Mouse (Mus musculus) lung, postnatal 0 days (tissue): ENCODE results near the gene Plaur. TPM values are rescaled to one million over a fixed set of nuclear protein-coding genes. Genes with fewer than 3 reads are reported as not detected.

Source experiments
- ATAC-seq: fragments of 200-750 bp; cut with Nextera tagmentation; 2 replicates; pipeline ENCODE4 v1.8.0; 2017; ENCODE audit warnings: moderate library complexity
- DNase-seq: peaks from one replicate; pipeline ENCODE4 v3.0.0-alpha.2; 2016; ENCODE audit warnings: low spot score
- H3K27ac ChIP-seq: fragments of 300-500 bp; sonication (generic); 2 replicates; pipeline ENCODE4 v1.5.1; 2014; ENCODE audit warnings: antibody characterized with exemption, mild to moderate bottlenecking, low read length, mixed read lengths
- H3K27me3 ChIP-seq: fragments of 300-500 bp; sonication (generic); replicated peaks from 2 replicates; pipeline ENCODE4 v1.6.1; 2014; ENCODE audit warnings: low read length, mixed read lengths; ENCODE audit not compliant: insufficient read depth
- H3K36me3 ChIP-seq: fragments of 300-500 bp; sonication (generic); 2 replicates; pipeline ENCODE4 v1.6.1; 2014; ENCODE audit warnings: low read length, mixed read lengths; ENCODE audit not compliant: insufficient read depth
- H3K4me1 ChIP-seq: fragments of 300-500 bp; sonication (generic); 2 replicates; pipeline ENCODE4 v1.6.1; 2014; ENCODE audit warnings: antibody characterized with exemption, low read depth, low read length, mixed read lengths; ENCODE audit not compliant: insufficient read depth
- H3K4me2 ChIP-seq: fragments of 300-500 bp; sonication (generic); replicated peaks from 2 replicates; pipeline ENCODE4 v1.6.1; 2014; ENCODE audit warnings: low read depth, mild to moderate bottlenecking, low read length, moderate library complexity, mixed read lengths
- H3K4me3 ChIP-seq: fragments of 300-500 bp; sonication (generic); 2 replicates; pipeline ENCODE4 v1.5.1; 2014; ENCODE audit warnings: low read depth, low read length
- H3K9ac ChIP-seq: fragments of 300-500 bp; sonication (generic); replicated peaks from 2 replicates; pipeline ENCODE4 v1.6.1; 2014; ENCODE audit warnings: low read depth, mild to moderate bottlenecking
- H3K9me3 ChIP-seq: fragments of 300-500 bp; sonication (generic); 2 replicates; pipeline ENCODE4 v1.6.1; 2016; ENCODE audit warnings: low read length, mixed read lengths
- CTCF ChIP-seq: IDR thresholded peaks from 2 replicates; pipeline ENCODE4 v1.5.1; 2016; ENCODE audit warnings: antibody characterized with exemption, mild to moderate bottlenecking
- EP300 ChIP-seq: IDR thresholded peaks from 2 replicates; pipeline ENCODE4 v1.6.1; 2016; ENCODE audit warnings: antibody characterized with exemption, mild to moderate bottlenecking, control low read depth
- WGBS: fragments of 180-500 bp; shearing (Covaris S2); extraction: QIAGEN DNeasy Blood & Tissue Kit; methylation state at CpG from one replicate; pipeline ENCODE4 v1.1.7; 2014; 5-methylcytosine and 5-hydroxymethylcytosine counted together
- polyA plus RNA-seq: library from polyadenylated mRNA; unstranded; fragments of >200 nt; fragmentation: Nextera tagmentation; extraction: Ambion mirVana; gene quantifications from 2 replicates; pipeline ENCODE4 v1.2.1, GENCODE M21; 2015

Gene Plaur
- polyA plus RNA-seq, 1 experiment from 2014 or later = 72.0 TPM

GRCm38 (mm10) chr7:24501492-24501891 is 39.2 kb downstream of the Plaur start:
- H3K9me3 ChIP-seq = 0 out of 2 replicates have a peak, but pooled peaks cover 2% of the 10 kb centered on the region
- no peak overlapping the region for H3K9ac ChIP-seq
- TF ChIP-seq EP300 (no peak), CTCF (peak; percentile 60)
- H3K4me2 ChIP-seq = no peak overlapping the region
- peaks cover 19% of the 10 kb centered on the region for H3K27me3 ChIP-seq
- H3K27ac ChIP-seq = no peak overlapping the region
- peaks cover 1% of the 10 kb centered on the region; the same call in 1 of the 2 replicates for H3K4me1 ChIP-seq
- 39% methylated on average over 21 of the region's 21 CpGs for WGBS
- ATAC-seq (no peak), DNase-seq (no peak)
- no peaks in the 10 kb centered on the region for H3K36me3 ChIP-seq
- H3K4me3 ChIP-seq = no peak overlapping the region

DNA sequence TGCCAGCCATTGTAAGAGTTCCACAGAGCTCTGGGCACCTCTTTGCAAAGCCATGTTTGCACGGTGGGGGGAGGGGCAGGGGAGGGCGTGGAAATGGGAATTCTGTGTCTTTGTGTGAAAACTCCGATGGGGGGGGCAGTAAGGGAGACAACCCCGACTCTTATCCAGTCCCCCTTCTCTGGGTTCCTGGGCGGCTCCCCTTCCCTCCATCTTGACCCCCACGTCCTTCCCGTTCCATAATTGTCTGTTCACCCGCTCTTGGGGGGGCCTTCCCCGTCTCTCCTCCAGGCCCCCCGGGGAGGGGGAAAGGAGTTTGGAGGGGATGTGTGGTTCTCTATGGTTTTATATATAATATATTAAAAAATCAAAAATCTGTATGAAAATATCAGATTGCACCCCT is 41.7 kb downstream of the Plaur start:
- Histone ChIP-seq H3K9me3 (0 out of 2 replicates have a peak, but pooled peaks cover 2% of the 10 kb centered on the region), H3K27me3 (peaks cover 14% of the 10 kb centered on the region), H3K4me3 (no peak overlapping the region), H3K27ac (no peak overlapping the region), H3K9ac (no peak overlapping the region), H3K4me1 (peaks cover 3% of the 10 kb centered on the region), H3K36me3 (no peaks in the 10 kb centered on the region), H3K4me2 (no peak overlapping the region)
- TF ChIP-seq EP300 = no peak
- no peak for TF ChIP-seq CTCF
- 20% methylated on average over 10 of the region's 10 CpGs for WGBS
- ATAC-seq (no peak), DNase-seq (no peak)

GRCm38 (mm10) chr7:24504868-24505267 is 42.6 kb downstream of the Plaur start:
- Histone ChIP-seq H3K4me2 (no peak overlapping the region), H3K4me3 (no peak overlapping the region), H3K36me3 (no peaks in the 10 kb centered on the region), H3K4me1 (peaks cover 3% of the 10 kb centered on the region), H3K27me3 (peaks cover 12% of the 10 kb centered on the region), H3K27ac (no peak overlapping the region), H3K9ac (no peak overlapping the region), H3K9me3 (0 out of 2 replicates have a peak, but pooled peaks cover 2% of the 10 kb centered on the region)
- no peak for ATAC-seq
- 19% methylated on average over 4 of the region's 4 CpGs for WGBS
- DNase-seq = no peak
- TF ChIP-seq EP300 (no peak), CTCF (no peak)

DNA sequence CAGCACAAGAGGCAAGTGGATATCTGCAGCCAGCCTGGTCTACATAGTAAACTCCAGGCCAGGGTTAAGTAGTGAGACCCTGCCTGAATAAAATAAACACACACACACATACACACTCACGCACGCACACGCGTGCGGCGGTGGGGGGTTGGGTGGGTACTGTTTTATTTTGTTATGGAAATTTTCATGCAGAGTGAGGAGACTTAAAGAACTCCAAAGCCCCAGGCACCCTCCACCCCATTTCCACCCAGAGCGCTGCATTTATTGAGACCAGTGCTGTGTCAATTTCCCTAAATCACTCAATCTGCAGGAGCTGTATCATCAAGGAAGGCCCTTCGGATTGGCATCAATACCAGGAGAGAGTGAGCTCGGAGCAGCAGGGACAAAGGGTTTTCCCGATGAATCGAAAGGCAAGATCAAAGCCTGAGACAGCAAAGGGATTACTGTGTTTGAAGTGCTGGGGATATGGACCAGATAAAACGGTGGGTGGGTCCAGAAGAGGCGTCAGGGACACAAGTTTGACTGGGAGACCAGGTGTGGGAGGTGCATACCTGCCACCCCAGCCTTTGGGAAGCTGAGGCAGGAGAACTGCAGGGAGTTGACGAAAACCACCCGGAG is 43.3 kb downstream of the Plaur start:
- no peaks in the 10 kb centered on the region for H3K36me3 ChIP-seq
- H3K9me3 ChIP-seq = 0 out of 2 replicates have a peak, but pooled peaks cover 2% of the 10 kb centered on the region
- H3K4me2 ChIP-seq = no peak overlapping the region
- no peak overlapping the region for H3K9ac ChIP-seq
- TF ChIP-seq EP300 (no peak), CTCF (no peak)
- H3K27me3 ChIP-seq = peaks cover 5% of the 10 kb centered on the region
- DNase-seq = no peak
- 33% methylated on average over 15 of the region's 15 CpGs for WGBS
- no peak overlapping the region for H3K4me3 ChIP-seq
- no peak overlapping the region for H3K27ac ChIP-seq
- H3K4me1 ChIP-seq = peaks cover 3% of the 10 kb centered on the region
- ATAC-seq = no peak

DNA sequence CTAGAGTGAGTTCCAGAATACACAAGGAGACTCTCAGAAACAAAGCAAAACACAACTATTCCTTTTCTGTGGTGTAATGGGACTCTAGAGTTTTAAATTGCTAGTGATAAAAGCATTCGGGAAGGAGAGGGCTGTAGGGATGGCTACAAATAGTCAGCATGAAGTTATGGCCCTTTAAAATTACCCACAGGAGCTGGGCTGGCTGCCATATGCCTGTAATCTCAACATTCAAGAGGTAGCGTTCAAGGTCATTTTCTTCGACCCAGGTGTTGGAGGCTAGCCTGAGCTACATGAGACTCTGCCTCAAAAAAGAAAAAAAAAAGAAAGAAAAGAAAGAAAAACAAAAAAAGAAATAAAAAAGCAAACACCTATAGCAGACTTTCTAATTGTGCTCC is 43.8 kb downstream of the Plaur start:
- Histone ChIP-seq H3K9ac (peak overlapping the region; percentile 27; the same call in 1 of the 2 replicates), H3K4me2 (peak overlapping the region; percentile 76; the same call in 1 of the 2 replicates), H3K9me3 (no peaks in the 10 kb centered on the region), H3K36me3 (no peaks in the 10 kb centered on the region), H3K27me3 (peaks cover 4% of the 10 kb centered on the region), H3K27ac (0 out of 2 replicates have a peak overlapping the region, but pooled peaks have one; percentile 90), H3K4me1 (peaks cover 3% of the 10 kb centered on the region), H3K4me3 (peak overlapping the region; percentile 66)
- no peak for TF ChIP-seq CTCF
- TF ChIP-seq EP300 = no peak
- DNase-seq = no peak
- 23% methylated on average over 3 of the region's 3 CpGs for WGBS
- no peak for ATAC-seq

- WGBS = under 1% methylated on average over 12 of the region's 12 CpGs
- Histone ChIP-seq H3K4me2 (peak overlapping the region; percentile 76), H3K9me3 (no peaks in the 10 kb centered on the region), H3K4me3 (peak overlapping the region; percentile 66), H3K4me1 (peaks cover 3% of the 10 kb centered on the region), H3K9ac (peak overlapping the region; percentile 27; the same call in 1 of the 2 replicates), H3K36me3 (no peaks in the 10 kb centered on the region), H3K27me3 (peaks cover 2% of the 10 kb centered on the region), H3K27ac (peak overlapping the region; percentile 90; the same call in 1 of the 2 replicates)
- DNase-seq (peak; percentile 51), ATAC-seq (no peak)
- TF ChIP-seq CTCF (no peak), EP300 (no peak)
These were observed 44.2 kb downstream of the Plaur start for GRCm38 (mm10) chr7:24506476-24506837.
